ENCODE assay signal across 8 mouse cellular contexts in genomic region chr15:100599276-100600046, GRCm38 (mm10). TPM values are rescaled to one million over a fixed set of nuclear protein-coding genes. Genes with fewer than 3 reads are reported as not detected.
A peak's percentile ranks its signal among the peaks of the same experiment; 100 is the strongest.
DNase-seq lines count a peak whose midpoint lies in the region; ATAC-seq lines count a peak whose summit lies in the region.

Gene Pou6f1 (minus strand): TSS chr15:100599984.

- peak within 1 kb of the TSS; percentile 99 for H3K4me2 ChIP-seq in heart, embryonic 16.5 days (ENCODE audit: low read depth, low read length)
- peak within 1 kb of the TSS; percentile 86 for H3K4me2 ChIP-seq in liver, embryonic 13.5 days
- H3K4me2 ChIP-seq in neural tube, embryonic 12.5 days (replicated peaks) = peak within 1 kb of the TSS; percentile 93

- peaks cover 30% of the 10 kb centered on the region for H3K4me1 ChIP-seq in forebrain, embryonic 10.5 days
- peaks cover 11% of the 10 kb centered on the region for H3K4me1 ChIP-seq in heart, embryonic 16.5 days (ENCODE audit: control insufficient read depth, insufficient read depth, low read length)
- peaks cover 28% of the 10 kb centered on the region for H3K4me1 ChIP-seq in liver, embryonic 13.5 days (replicated peaks)
- peaks cover 24% of the 10 kb centered on the region for H3K4me1 ChIP-seq in neural tube, embryonic 12.5 days

- H3K9me3 ChIP-seq in forebrain, embryonic 10.5 days = no peaks in the 10 kb centered on the region
- no peaks in the 10 kb centered on the region for H3K9me3 ChIP-seq in heart, embryonic 16.5 days (replicated peaks; ENCODE audit: control insufficient read depth, low read length)
- H3K9me3 ChIP-seq in liver, embryonic 13.5 days (replicated peaks) = no peaks in the 10 kb centered on the region
- no peaks in the 10 kb centered on the region for H3K9me3 ChIP-seq in neural tube, embryonic 12.5 days

- WGBS in forebrain, embryonic 10.5 days = under 1% methylated on average over 69 of the region's 76 CpGs
- 1% methylated on average over 71 of the region's 76 CpGs for WGBS in heart, embryonic 16.5 days
- WGBS in liver, embryonic 13.5 days (ENCODE audit: insufficient replicate concordance) = under 1% methylated on average over 69 of the region's 76 CpGs
- WGBS in neural tube, embryonic 12.5 days = 1% methylated on average over 67 of the region's 76 CpGs

- H3K27me3 ChIP-seq in forebrain, embryonic 10.5 days (ENCODE audit: poor library complexity, severe bottlenecking) = peaks cover 72% of the 10 kb centered on the region
- H3K27me3 ChIP-seq in heart, embryonic 16.5 days (ENCODE audit: control insufficient read depth, insufficient read depth, low read length) = peaks cover 8% of the 10 kb centered on the region; the same call in 1 of the 2 replicates
- H3K27me3 ChIP-seq in liver, embryonic 13.5 days = peaks cover 76% of the 10 kb centered on the region
- peaks cover 24% of the 10 kb centered on the region for H3K27me3 ChIP-seq in neural tube, embryonic 12.5 days (replicated peaks)

- peak within 1 kb of the TSS; percentile 91 for H3K9ac ChIP-seq in heart, embryonic 16.5 days (ENCODE audit: low read length)
- H3K9ac ChIP-seq in liver, embryonic 13.5 days = peak within 1 kb of the TSS; percentile 62
- H3K9ac ChIP-seq in neural tube, embryonic 12.5 days = peak within 1 kb of the TSS; percentile 95

- H3K4me3 ChIP-seq in forebrain, embryonic 10.5 days = peak within 1 kb of the TSS; percentile 86
- H3K4me3 ChIP-seq in heart, embryonic 16.5 days (ENCODE audit: low read length) = peak within 1 kb of the TSS; percentile 82
- peak within 1 kb of the TSS; percentile 65 for H3K4me3 ChIP-seq in liver, embryonic 13.5 days (replicated peaks)
- H3K4me3 ChIP-seq in neural tube, embryonic 12.5 days = peak within 1 kb of the TSS; percentile 81

- peak; percentile 46 for DNase-seq in CD4-positive helper T cell, adult 2 months (ENCODE audit: low read depth, low spot score)
- peak; percentile 78 for DNase-seq in adrenal gland, postnatal 14 days
- peak; percentile 44 for DNase-seq in forebrain, embryonic 10.5 days (ENCODE audit: extremely low spot score, low spot score)
- peak; percentile 85 for DNase-seq in kidney, postnatal 10 days
- DNase-seq in liver, embryonic 13.5 days = no peak
- DNase-seq in urinary bladder, postnatal 14 days (ENCODE audit: low spot score) = peak; percentile 40

- H3K27ac ChIP-seq in forebrain, embryonic 10.5 days = peak within 1 kb of the TSS; percentile 93
- H3K27ac ChIP-seq in heart, embryonic 16.5 days (ENCODE audit: low read length) = peak within 1 kb of the TSS; percentile 79
- no peak within 1 kb of the TSS for H3K27ac ChIP-seq in liver, embryonic 13.5 days
- H3K27ac ChIP-seq in neural tube, embryonic 12.5 days = peak within 1 kb of the TSS; percentile 57

- peak; percentile 79 for ATAC-seq in heart, embryonic 16.5 days (replicated peaks; ENCODE audit: extremely low read depth, insufficient read depth, low FRiP score)
- ATAC-seq in liver, embryonic 13.5 days (ENCODE audit: low read depth) = peak; percentile 34; the same call in 1 of the 2 replicates
- peak; percentile 70 for ATAC-seq in neural tube, embryonic 12.5 days (ENCODE audit: low FRiP score, low read depth)

- no peaks in the 10 kb centered on the region for H3K36me3 ChIP-seq in forebrain, embryonic 10.5 days (replicated peaks)
- H3K36me3 ChIP-seq in heart, embryonic 16.5 days (ENCODE audit: control insufficient read depth, insufficient read depth) = no peaks in the 10 kb centered on the region
- no peaks in the 10 kb centered on the region for H3K36me3 ChIP-seq in liver, embryonic 13.5 days
- no peaks in the 10 kb centered on the region for H3K36me3 ChIP-seq in neural tube, embryonic 12.5 days

RNA-seq across cellular contexts. Expression of gene Pou6f1, which starts in this region (rescaled TPM):
- total RNA-seq in adrenal gland, postnatal 14 days (2021) = 17.2 and 17.8 TPM in 2 replicates
- polyA plus RNA-seq in forebrain, embryonic 10.5 days (2016; fragmentation: Nextera tagmentation; extraction: Ambion mirVana) = 3.6 and 4.9 TPM in 2 replicates
- polyA plus RNA-seq in heart, embryonic 16.5 days (2015; fragmentation: Nextera tagmentation; extraction: Ambion mirVana) = 3.3 and 5.6 TPM in 2 replicates
- 0.10 and 0.23 TPM in 2 replicates for polyA plus RNA-seq in liver, embryonic 13.5 days (2015; fragmentation: Nextera tagmentation; extraction: Ambion mirVana)
- 29.0 and 29.1 TPM in 2 replicates for polyA plus RNA-seq in neural tube, embryonic 12.5 days (2016; fragmentation: Nextera tagmentation; extraction: Ambion mirVana)

Comparison
In these comparisons a context has a peak if more than half of its experiments do, and no peak if none do; other contexts are left out.
1. Peak in ATAC-seq, H3K4me3 ChIP-seq, H3K9ac ChIP-seq and H3K4me2 ChIP-seq in liver, embryonic 13.5 days; RNA of the gene not detected or under 1 TPM.